Mouse (Mus musculus) lung, postnatal 36 days (tissue): ENCODE data around the gene Fhit.
"Not testable (repeated sequence)": the region's sequence is repeated elsewhere in the genome, so short reads cannot be mapped to it uniquely, and the experiment has no call there.

Experiments
- DNase-seq: peaks from one replicate; pipeline ENCODE4 v3.0.0; 2022; ENCODE audit warnings: mixed read lengths

Fhit gene

DNA sequence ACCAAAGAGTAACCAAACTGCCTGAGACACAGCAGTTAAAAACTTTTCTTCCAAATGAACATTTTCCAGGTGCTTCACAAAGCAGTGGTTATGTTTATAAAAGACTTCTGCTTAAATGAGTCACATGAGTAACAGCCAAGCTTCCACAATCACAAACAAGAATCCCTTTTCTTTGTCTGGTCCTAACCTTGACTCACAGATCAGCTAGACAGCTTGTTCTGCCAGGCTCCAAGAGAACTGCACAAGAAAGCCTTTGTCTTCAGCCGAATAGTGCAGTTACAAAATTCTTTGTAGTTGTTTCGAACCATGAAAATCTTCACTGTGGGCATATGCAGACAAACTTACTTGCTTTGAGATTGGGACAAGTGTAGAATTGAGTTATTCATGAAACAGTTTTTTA lies 1201.4 kb downstream of the Fhit start:
- no peak for DNase-seq

- no peak for DNase-seq
Measured at GRCm38 (mm10) chr14:9899494-9899893, 1262.3 kb downstream of the Fhit start.

- no peak for DNase-seq
Measured at GRCm38 (mm10) chr14:9896556-9896955, 1265.3 kb downstream of the Fhit start.

- DNase-seq = no peak
Measured at GRCm38 (mm10) chr14:9852041-9852440, 1309.8 kb downstream of the Fhit start.

GRCm38 (mm10) chr14:9832290-9832689 lies 1329.5 kb downstream of the Fhit start:
- no peak for DNase-seq

DNA sequence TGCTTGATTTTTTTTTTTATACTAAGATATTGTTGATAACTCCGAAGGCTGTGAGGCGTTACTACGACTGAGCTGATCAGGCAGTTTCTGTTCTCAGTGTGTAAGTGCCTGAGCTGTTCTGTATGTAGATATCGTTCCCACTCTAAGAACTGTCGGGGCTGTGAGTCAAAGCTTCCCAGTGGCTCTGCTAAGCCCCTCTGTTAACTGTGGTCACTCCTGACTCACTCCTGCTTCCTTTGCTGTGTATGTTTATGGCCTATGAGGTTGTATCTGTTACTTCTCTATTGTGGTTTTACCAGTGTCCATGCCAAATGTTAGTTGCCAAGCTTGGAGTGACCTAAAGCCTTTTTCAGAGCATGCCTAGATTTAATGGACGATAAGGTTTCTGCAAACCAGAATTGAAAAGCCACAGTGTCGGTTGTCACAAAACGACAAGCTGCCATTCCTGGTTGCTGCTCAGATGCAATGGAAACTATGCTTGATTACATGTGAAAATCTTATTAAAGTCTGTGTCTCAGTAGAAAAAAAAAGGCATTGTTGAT lies 1333.1 kb downstream of the Fhit start:
- DNase-seq = not testable (repeated sequence)

GRCm38 (mm10) chr14:9815963-9816362 lies 1345.9 kb downstream of the Fhit start:
- no peak for DNase-seq

- DNase-seq = no peak
Measured at GRCm38 (mm10) chr14:9811847-9812321, 1350.0 kb downstream of the Fhit start.

GRCm38 (mm10) chr14:9811177-9811846 lies 1350.5 kb downstream of the Fhit start:
- no peak for DNase-seq

- no peak for DNase-seq
Measured at GRCm38 (mm10) chr14:9793403-9793802, 1368.4 kb downstream of the Fhit start.

DNA sequence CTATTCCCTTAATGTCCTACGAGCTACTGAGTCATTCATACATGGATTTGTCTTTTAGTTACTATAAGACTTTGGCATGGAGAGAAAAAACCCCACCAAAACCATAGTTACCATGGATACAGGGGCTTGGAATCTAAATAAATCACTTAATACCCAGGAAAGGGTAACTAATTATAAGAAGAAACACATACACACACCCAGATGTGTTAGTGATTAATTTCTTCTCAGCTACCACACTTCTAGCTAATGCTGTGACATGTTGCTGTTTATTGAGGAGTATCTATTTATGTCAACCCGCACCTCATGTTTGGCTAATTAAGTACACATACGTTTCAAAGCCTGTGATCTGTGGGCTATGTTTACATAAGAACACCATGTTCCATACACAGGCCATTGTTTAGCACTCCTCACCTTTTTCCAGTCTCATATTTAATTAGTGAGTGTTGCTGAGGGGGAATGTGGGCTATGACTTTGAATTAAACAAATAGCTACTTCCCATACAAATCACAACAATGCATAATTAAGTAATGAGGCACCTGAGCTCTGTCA lies 1373.4 kb downstream of the Fhit start:
- DNase-seq = no peak

GRCm38 (mm10) chr14:9787389-9787788 lies 1374.4 kb downstream of the Fhit start:
- no peak for DNase-seq

DNA sequence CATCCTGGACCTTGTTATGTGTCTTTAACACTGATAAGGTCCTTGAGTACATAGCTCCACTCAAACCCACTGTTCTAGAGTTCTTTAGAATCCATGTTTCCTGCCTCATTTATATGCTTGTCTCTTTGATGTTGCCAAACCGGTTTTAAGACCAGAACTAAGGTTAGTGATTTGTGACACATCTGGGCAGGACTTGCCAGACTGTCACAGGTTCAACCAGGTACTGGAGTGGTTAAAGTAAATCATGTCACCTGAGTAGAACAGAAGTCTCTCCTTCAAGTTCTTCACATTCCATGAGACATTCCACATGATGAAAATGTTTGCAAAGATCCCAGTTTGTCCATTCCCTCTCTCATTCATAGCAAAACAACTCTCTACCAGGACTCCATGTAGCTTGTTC lies 1376.0 kb downstream of the Fhit start:
- no peak for DNase-seq

- DNase-seq = no peak
Measured at GRCm38 (mm10) chr14:9751341-9751740, 1410.5 kb downstream of the Fhit start.

- DNase-seq = no peak
Measured at GRCm38 (mm10) chr14:9748709-9749108, 1413.1 kb downstream of the Fhit start.

- DNase-seq = no peak
Measured at GRCm38 (mm10) chr14:9721917-9722472, 1439.8 kb downstream of the Fhit start.

- DNase-seq = no peak
Measured at GRCm38 (mm10) chr14:9698621-9699020, 1463.2 kb downstream of the Fhit start.

DNA sequence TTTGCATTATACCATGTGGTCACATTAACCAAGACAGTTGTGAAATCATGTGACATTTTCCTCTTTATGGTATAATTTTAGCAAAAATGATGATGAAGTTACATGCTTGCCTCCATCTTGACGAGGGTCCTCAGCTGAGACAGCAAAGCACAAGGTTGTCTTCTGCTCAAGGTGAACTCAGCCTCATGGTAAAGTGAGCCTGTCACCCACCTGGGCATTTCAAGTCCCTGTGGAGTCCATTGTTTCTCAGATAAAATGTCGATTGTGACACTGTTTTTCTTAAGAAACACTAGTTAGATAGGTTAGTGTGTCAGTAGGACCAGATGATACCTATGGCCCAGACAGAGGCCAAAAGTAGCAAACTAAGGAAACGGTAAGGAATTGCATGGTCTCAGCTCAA lies 1464.7 kb downstream of the Fhit start:
- no peak for DNase-seq

DNA sequence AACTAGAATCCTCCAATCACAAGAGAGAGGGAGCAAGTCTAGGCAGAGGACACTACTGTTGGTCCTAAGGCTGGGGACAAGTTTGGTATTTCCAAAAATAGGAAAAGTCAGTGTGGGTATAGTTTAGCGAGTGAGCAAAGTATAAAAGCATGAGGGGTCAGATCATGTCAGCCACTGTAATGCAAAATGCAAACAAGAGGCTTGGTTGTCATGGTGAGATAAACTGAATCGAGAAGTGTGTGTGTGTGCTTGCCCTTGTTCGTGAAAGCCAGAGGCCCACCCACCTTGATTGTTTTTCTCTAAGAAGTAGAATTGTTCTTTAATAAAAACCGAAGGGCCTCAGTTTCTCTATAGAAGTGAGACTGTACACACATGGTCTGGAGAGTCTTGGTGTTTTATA lies 1465.8 kb downstream of the Fhit start:
- DNase-seq = no peak

DNA sequence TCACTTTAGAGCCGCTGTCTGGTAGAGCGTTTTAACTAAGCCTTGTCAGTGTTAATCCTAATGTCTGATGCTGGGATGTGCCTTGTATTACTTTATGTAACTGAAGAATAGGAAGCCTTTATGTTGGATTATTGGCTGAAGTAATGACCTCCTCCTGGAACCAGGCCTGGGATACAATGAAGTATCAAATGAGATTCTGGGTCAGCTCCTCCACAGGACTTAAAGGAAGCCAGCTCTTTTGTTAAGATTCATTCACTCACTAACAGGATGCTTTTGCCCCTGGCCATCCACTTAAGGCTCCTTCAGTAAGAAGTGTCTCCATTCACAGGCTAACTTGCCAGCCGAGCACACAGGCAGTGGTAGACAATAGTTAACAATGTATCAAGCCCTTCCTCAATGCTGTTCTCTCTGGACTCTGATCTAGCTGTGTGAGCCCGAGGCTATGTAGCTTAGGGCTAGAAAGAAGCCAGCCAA lies 1466.6 kb downstream of the Fhit start:
- no peak for DNase-seq

DNA sequence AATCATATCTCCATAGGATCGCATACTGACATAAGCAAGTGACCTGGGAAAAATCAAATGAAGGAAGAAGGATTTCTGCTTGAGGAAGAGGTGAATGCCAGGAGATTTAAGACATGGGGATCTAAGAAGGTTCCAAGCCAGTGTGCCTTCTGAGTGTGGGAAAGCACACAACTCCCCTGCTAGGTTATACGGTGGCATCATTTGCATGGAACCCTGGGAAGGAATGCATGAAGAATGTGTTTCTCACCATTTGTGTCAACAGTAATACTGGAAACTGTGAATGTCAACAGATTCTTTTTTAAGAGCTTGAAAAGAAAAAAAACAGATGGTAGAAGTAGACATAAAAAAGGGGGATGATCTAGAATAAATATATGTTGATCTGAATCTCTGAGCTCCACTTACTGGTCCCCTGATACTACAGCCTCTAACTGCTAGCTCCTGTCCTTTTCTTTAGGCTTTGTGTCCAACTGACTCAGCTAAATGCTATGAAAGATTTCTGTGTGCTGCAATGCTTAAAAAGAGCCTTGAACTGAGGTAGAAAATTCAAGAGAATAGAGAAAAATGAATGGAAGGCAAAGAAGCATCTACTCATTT lies 1473.1 kb downstream of the Fhit start:
- DNase-seq = no peak

DNA sequence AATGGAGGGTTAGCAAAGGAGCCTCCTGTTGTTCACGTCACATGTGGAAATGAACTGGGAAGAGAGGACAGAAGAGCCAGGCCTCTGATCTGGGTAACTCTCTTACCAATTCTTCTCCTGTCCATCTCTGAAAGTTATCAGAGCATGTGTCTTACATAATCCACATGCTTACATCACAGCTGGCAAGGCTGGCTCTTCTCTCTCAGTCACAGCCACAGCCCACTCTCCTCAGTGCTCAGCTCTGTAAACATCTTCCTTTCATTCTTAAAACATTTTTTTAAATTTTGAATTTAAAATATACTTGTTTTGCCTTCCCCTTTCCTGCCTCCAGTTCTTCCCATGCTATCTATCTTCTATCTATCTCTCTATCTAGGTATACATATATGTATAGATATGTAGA lies 1477.5 kb downstream of the Fhit start:
- DNase-seq = no peak

DNA sequence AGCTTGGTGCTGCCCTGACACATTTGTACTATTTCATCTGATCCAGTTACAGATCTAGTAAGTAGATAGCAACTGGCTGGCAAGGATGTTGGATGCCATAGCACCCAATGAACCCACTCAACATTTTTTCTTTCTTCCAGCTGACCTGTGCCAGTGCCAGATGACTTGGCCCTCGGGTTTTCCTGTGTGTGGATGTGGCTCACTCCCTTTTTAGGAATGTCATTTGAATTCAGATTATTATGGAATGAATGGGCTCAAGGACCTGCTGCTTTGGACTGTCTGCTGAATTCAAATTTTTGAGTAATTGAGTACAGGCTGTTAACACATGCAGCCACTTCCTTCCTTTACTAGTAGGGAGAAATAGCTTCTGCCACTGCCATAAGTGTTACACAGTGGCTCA lies 1489.1 kb downstream of the Fhit start:
- DNase-seq = peak; percentile 13

- no peak for DNase-seq
Measured at GRCm38 (mm10) chr14:9671776-9672175, 1490.1 kb downstream of the Fhit start.
